Mouse (Mus musculus) adrenal gland, postnatal 36 days (tissue): ENCODE measurements around the gene Alk. TPM values are rescaled to one million over a fixed set of nuclear protein-coding genes. Genes with fewer than 3 reads are reported as not detected.
"Not testable (repeated sequence)": the region's sequence is repeated elsewhere in the genome, so short reads cannot be mapped to it uniquely, and the experiment has no call there.

Experiments used
- DNase-seq, 2 experiments: peaks; one replicate each; pipeline ENCODE4 v3.0.0; 2021; ENCODE audit warnings: mixed read lengths in 1 of 2
- total RNA-seq, 2 experiments: library from RNA; stranded (reverse); gene quantifications; 2 replicates each; pipeline ENCODE4 v1.2.3; 2021

Alk gene
- total RNA-seq, 2 experiments from 2014 or later = not detected

- no peak for DNase-seq
Measured at GRCm38 (mm10) chr17:72528481-72528880, 75.9 kb downstream of the Alk start.

GRCm38 (mm10) chr17:72527481-72527880 lies 76.9 kb downstream of the Alk start:
- DNase-seq = no peak

- no peak for DNase-seq
Measured at GRCm38 (mm10) chr17:72526356-72526755, 78.1 kb downstream of the Alk start.

GRCm38 (mm10) chr17:72524839-72525238 lies 79.6 kb downstream of the Alk start:
- DNase-seq = no peak

- no peak for DNase-seq
Measured at GRCm38 (mm10) chr17:72523006-72523405, 81.4 kb downstream of the Alk start.

GRCm38 (mm10) chr17:72522381-72522780 lies 82.0 kb downstream of the Alk start:
- peak; percentile 13 to 48 for DNase-seq

GRCm38 (mm10) chr17:72521353-72521752 lies 83.1 kb downstream of the Alk start:
- no peak for DNase-seq

GRCm38 (mm10) chr17:72510746-72511145 lies 93.7 kb downstream of the Alk start:
- no peak for DNase-seq

GRCm38 (mm10) chr17:72508678-72509394 lies 95.6 kb downstream of the Alk start:
- DNase-seq = no peak

- DNase-seq = no peak
Measured at GRCm38 (mm10) chr17:72505213-72505612, 99.2 kb downstream of the Alk start.

GRCm38 (mm10) chr17:72504581-72504980 lies 99.8 kb downstream of the Alk start:
- DNase-seq = no peak

- no peak for DNase-seq
Measured at GRCm38 (mm10) chr17:72495395-72495794, 109.0 kb downstream of the Alk start.

GRCm38 (mm10) chr17:72485623-72486022 lies 118.8 kb downstream of the Alk start:
- no peak for DNase-seq

GRCm38 (mm10) chr17:72479260-72479659 lies 125.2 kb downstream of the Alk start:
- not testable (repeated sequence) for DNase-seq

- DNase-seq = no peak
Measured at GRCm38 (mm10) chr17:72477889-72478405, 126.5 kb downstream of the Alk start.

- no peak for DNase-seq
Measured at GRCm38 (mm10) chr17:72476956-72477355, 127.5 kb downstream of the Alk start.

- DNase-seq = no peak
Measured at GRCm38 (mm10) chr17:72474166-72474565, 130.3 kb downstream of the Alk start.

- DNase-seq = peak; percentile 20 to 55
Measured at GRCm38 (mm10) chr17:72448477-72448876, 155.9 kb downstream of the Alk start.

GRCm38 (mm10) chr17:72445204-72446177 lies 158.9 kb downstream of the Alk start:
- DNase-seq = no peak

- no peak for DNase-seq
Measured at GRCm38 (mm10) chr17:72417451-72417850, 187.0 kb downstream of the Alk start.

- DNase-seq = no peak
Measured at GRCm38 (mm10) chr17:72414676-72415075, 189.8 kb downstream of the Alk start.

GRCm38 (mm10) chr17:72404813-72405212 lies 199.6 kb downstream of the Alk start:
- no peak for DNase-seq

GRCm38 (mm10) chr17:72401861-72402260 lies 202.6 kb downstream of the Alk start:
- no peak for DNase-seq
